Mouse (Mus musculus): Measurements from ENCODE around the gene Timm50. TPM values are rescaled to one million over a fixed set of nuclear protein-coding genes. Genes with fewer than 3 reads are reported as not detected.

The Timm50 gene
- polyA plus RNA-seq, 1 experiment from 2014 or later = 193 TPM

- H3K27ac ChIP-seq (replicated peaks) = no peak overlapping the region
- WGBS = 92% methylated on average over 15 of the region's 15 CpGs
- H3K4me1 ChIP-seq = no peaks in the 10 kb centered on the region
- no peaks in the 10 kb centered on the region for H3K27me3 ChIP-seq
- no peak overlapping the region for H3K4me3 ChIP-seq
- no peaks in the 10 kb centered on the region for H3K9me3 ChIP-seq
- H3K4me2 ChIP-seq (replicated peaks) = no peak overlapping the region
- H3K9ac ChIP-seq (replicated peaks) = no peak overlapping the region
- peaks cover 100% of the 10 kb centered on the region for H3K36me3 ChIP-seq
- ATAC-seq (ENCODE audit: low FRiP score, low read depth) = no peak
Measured at GRCm38 (mm10) chr7:28321974-28322720, 10.3 kb upstream of the Timm50 start.

- Histone ChIP-seq H3K4me1 (no peaks in the 10 kb centered on the region), H3K27me3 (no peaks in the 10 kb centered on the region), H3K9me3 (no peaks in the 10 kb centered on the region), H3K36me3 (peaks cover 99% of the 10 kb centered on the region), H3K4me2 (replicated peaks) (no peak overlapping the region), H3K9ac (replicated peaks) (no peak overlapping the region), H3K4me3 (no peak overlapping the region), H3K27ac (replicated peaks) (no peak overlapping the region)
- ATAC-seq (ENCODE audit: low FRiP score, low read depth) = no peak
- 94% methylated on average over 17 of the region's 17 CpGs for WGBS
Measured at GRCm38 (mm10) chr7:28318714-28319113, 6.8 kb upstream of the Timm50 start.

- no peak overlapping the region for H3K27ac ChIP-seq (replicated peaks)
- 92% methylated on average over 3 of the region's 3 CpGs for WGBS
- no peak overlapping the region for H3K4me3 ChIP-seq
- no peaks in the 10 kb centered on the region for H3K4me1 ChIP-seq
- no peaks in the 10 kb centered on the region for H3K27me3 ChIP-seq
- ATAC-seq (ENCODE audit: low FRiP score, low read depth) = no peak
- peaks cover 92% of the 10 kb centered on the region for H3K36me3 ChIP-seq
- no peak overlapping the region for H3K9ac ChIP-seq (replicated peaks)
- no peak overlapping the region for H3K4me2 ChIP-seq (replicated peaks)
- H3K9me3 ChIP-seq = no peaks in the 10 kb centered on the region
Measured at GRCm38 (mm10) chr7:28318036-28318435, 6.2 kb upstream of the Timm50 start.

GRCm38 (mm10) chr7:28311151-28311925 lies 534 bp downstream of the Timm50 start:
- H3K9ac ChIP-seq (replicated peaks) = peak overlapping the region; percentile 92
- no peaks in the 10 kb centered on the region for H3K27me3 ChIP-seq
- peak overlapping the region; percentile 97 for H3K4me3 ChIP-seq
- H3K4me1 ChIP-seq = peaks cover 17% of the 10 kb centered on the region
- no peaks in the 10 kb centered on the region for H3K9me3 ChIP-seq
- ATAC-seq (ENCODE audit: low FRiP score, low read depth) = peak; percentile 73
- WGBS = 8% methylated on average over 35 of the region's 35 CpGs
- H3K36me3 ChIP-seq = peaks cover 63% of the 10 kb centered on the region
- peak overlapping the region; percentile 77 for H3K27ac ChIP-seq (replicated peaks)
- H3K4me2 ChIP-seq (replicated peaks) = peak overlapping the region; percentile 91

GRCm38 (mm10) chr7:28309737-28310136 lies 2.1 kb downstream of the Timm50 start:
- H3K4me1 ChIP-seq = peaks cover 17% of the 10 kb centered on the region
- peak overlapping the region; percentile 97; the same call in 1 of the 2 replicates for H3K4me3 ChIP-seq
- peaks cover 63% of the 10 kb centered on the region for H3K36me3 ChIP-seq
- peak overlapping the region; percentile 75 for H3K27ac ChIP-seq (replicated peaks)
- ATAC-seq (ENCODE audit: low FRiP score, low read depth) = peak; percentile 41
- WGBS = 48% methylated on average over 9 of the region's 9 CpGs
- no peaks in the 10 kb centered on the region for H3K9me3 ChIP-seq
- no peaks in the 10 kb centered on the region for H3K27me3 ChIP-seq
- 0 out of 2 replicates have a peak overlapping the region, but pooled peaks have one; percentile 31 for H3K9ac ChIP-seq (replicated peaks)
- peak overlapping the region; percentile 91 for H3K4me2 ChIP-seq (replicated peaks)

GRCm38 (mm10) chr7:28306216-28306615 lies 5.7 kb downstream of the Timm50 start:
- Histone ChIP-seq H3K4me2 (replicated peaks) (no peak overlapping the region), H3K9ac (replicated peaks) (no peak overlapping the region), H3K36me3 (peaks cover 55% of the 10 kb centered on the region), H3K4me3 (no peak overlapping the region), H3K27me3 (peaks cover 5% of the 10 kb centered on the region; the same call in 1 of the 2 replicates), H3K9me3 (no peaks in the 10 kb centered on the region), H3K27ac (replicated peaks) (no peak overlapping the region), H3K4me1 (peaks cover 41% of the 10 kb centered on the region)
- no peak for ATAC-seq (ENCODE audit: low FRiP score, low read depth)
- WGBS = 97% methylated on average over 8 of the region's 8 CpGs

- Histone ChIP-seq H3K36me3 (peaks cover 55% of the 10 kb centered on the region), H3K4me3 (no peak overlapping the region), H3K27me3 (peaks cover 9% of the 10 kb centered on the region; the same call in 1 of the 2 replicates), H3K4me1 (peaks cover 39% of the 10 kb centered on the region), H3K4me2 (replicated peaks) (no peak overlapping the region), H3K9me3 (no peaks in the 10 kb centered on the region), H3K27ac (replicated peaks) (no peak overlapping the region), H3K9ac (replicated peaks) (no peak overlapping the region)
- whole genome bisulfite sequencing = 90% methylated on average over 10 of the region's 10 CpGs
- ATAC-seq (ENCODE audit: low FRiP score, low read depth) = no peak
Measured at GRCm38 (mm10) chr7:28305641-28306040, 6.2 kb downstream of the Timm50 start.

GRCm38 (mm10) chr7:28301616-28302433 lies 10.0 kb downstream of the Timm50 start, which contains the start of gene Dll3:
Gene Dll3 (minus strand): TSS chr7:28302238.
- Histone ChIP-seq H3K4me2 (replicated peaks) (peak within 1 kb of the TSS; percentile 66), H3K27ac (replicated peaks) (peak within 1 kb of the TSS; percentile 92), H3K27me3 (peaks cover 36% of the 10 kb centered on the region), H3K9me3 (no peaks in the 10 kb centered on the region), H3K36me3 (peaks cover 36% of the 10 kb centered on the region), H3K4me3 (peak within 1 kb of the TSS; percentile 53), H3K4me1 (peaks cover 40% of the 10 kb centered on the region), H3K9ac (replicated peaks) (peak within 1 kb of the TSS; percentile 75)
- under 1% methylated on average over 30 of the region's 30 CpGs for WGBS
- peak; percentile 83 for ATAC-seq (ENCODE audit: low FRiP score, low read depth)

GRCm38 (mm10) chr7:28298837-28299625 lies 12.8 kb downstream of the Timm50 start:
- Histone ChIP-seq H3K9me3 (no peaks in the 10 kb centered on the region), H3K9ac (replicated peaks) (peak overlapping the region; percentile 41), H3K4me1 (peaks cover 57% of the 10 kb centered on the region), H3K4me2 (replicated peaks) (peak overlapping the region; percentile 66), H3K4me3 (peak overlapping the region; percentile 53), H3K27me3 (peaks cover 63% of the 10 kb centered on the region), H3K27ac (replicated peaks) (peak overlapping the region; percentile 32), H3K36me3 (peaks cover 18% of the 10 kb centered on the region; the same call in 1 of the 2 replicates)
- ATAC-seq (ENCODE audit: low FRiP score, low read depth) = no peak
- 10% methylated on average over 39 of the region's 43 CpGs for WGBS

GRCm38 (mm10) chr7:28294481-28294880 lies 17.4 kb downstream of the Timm50 start:
- Histone ChIP-seq H3K9ac (replicated peaks) (peak overlapping the region; percentile 52), H3K4me1 (peaks cover 46% of the 10 kb centered on the region), H3K4me3 (peak overlapping the region; percentile 51), H3K4me2 (replicated peaks) (peak overlapping the region; percentile 75), H3K9me3 (no peaks in the 10 kb centered on the region), H3K27me3 (peaks cover 92% of the 10 kb centered on the region), H3K36me3 (peaks cover 18% of the 10 kb centered on the region; the same call in 1 of the 2 replicates), H3K27ac (replicated peaks) (no peak overlapping the region)
- peak; percentile 62 for ATAC-seq (ENCODE audit: low FRiP score, low read depth)
- under 1% methylated on average over 59 of the region's 63 CpGs for WGBS

All from midbrain, embryonic 12.5 days (tissue).